Mouse (Mus musculus) cerebellum, adult 11 months (tissue): ENCODE results near the gene Zcrb1.
A peak's percentile ranks its signal among the peaks of the same experiment; 100 is the strongest.
"Not testable (repeated sequence)": the region's sequence is repeated elsewhere in the genome, so short reads cannot be mapped to it uniquely, and the experiment has no call there.

Experiments
- DNase-seq: peaks from one replicate; pipeline ENCODE4 v3.0.0; 2022

The Zcrb1 gene

DNA sequence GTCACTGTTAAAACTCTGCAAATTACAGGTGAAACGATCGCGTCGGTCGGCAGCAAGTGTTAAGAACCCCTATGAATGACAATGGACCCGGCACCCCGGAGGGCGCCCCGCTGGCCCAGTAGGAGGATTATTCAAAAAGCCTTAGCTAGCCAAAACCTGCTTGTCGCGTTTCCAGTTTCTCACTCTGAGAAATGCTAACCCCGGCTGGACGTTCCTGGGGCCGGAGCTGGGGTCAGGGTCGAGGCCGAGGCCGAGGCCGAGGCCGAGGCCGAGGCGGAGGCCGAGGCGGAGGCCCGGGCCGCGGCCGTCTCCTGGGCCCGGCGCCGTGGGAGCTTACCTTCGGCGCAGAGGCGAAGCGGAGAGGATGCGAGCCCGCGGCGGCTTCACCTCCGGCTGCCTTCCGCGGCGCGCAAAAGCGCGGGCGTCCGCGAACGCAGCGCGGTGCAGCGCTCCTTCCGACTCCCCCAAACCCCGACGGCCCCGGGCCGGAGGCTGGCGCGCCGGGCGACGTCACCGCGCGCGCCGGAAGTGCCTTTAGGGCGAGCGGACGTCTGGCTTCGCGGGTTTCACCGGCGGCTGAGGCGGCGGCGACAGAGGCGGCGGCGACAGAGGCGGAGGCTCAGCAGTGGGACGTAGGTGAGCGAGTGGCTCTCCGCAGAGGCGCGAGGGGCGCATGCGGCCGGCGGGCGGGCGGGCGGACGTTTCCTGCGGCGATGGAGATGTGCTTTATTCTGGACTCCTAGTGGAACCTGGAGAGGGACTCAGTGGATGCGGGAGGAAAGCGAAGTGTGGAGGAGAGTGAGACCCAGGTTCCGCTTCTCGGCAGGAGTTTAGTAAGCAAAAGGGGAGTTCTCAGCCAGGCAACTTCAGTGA, at the start of gene Zcrb1, which contains the start of gene Pphln1:
Gene Zcrb1, minus strand, starts transcription at position 509 of the 873 bp plus-strand sequence.
Gene Pphln1, plus strand, starts transcription at position 525 of the 873 bp plus-strand sequence.
- peak; percentile 74 for DNase-seq

DNA sequence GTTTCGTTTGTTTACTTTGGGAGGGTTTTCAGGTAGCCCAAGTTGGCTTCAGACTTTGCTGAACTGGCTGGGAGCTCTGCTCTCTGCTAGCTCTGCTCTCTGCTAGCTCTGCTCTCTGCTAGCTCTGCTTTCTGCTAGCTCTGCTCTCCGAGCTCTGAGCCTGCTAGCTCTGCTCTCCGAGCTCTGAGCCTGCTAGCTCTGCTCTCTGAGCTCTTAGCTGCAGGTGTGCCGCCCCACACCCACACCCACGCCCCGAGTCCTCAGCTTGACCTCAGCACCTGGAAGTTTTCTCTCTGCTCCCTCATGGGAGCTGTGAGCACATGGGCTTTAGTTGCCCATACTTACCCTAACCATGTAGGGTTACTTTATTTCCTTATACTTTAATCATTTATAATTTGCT, 45.5 kb upstream of the Zcrb1 start:
- DNase-seq, result no peak

- DNase-seq, result no peak
Observed at GRCm38 (mm10) chr15:93442271-93442670, 44.1 kb upstream of the Zcrb1 start.

- DNase-seq, result peak; percentile 32
Observed at GRCm38 (mm10) chr15:93438663-93439062, 40.5 kb upstream of the Zcrb1 start.

DNA sequence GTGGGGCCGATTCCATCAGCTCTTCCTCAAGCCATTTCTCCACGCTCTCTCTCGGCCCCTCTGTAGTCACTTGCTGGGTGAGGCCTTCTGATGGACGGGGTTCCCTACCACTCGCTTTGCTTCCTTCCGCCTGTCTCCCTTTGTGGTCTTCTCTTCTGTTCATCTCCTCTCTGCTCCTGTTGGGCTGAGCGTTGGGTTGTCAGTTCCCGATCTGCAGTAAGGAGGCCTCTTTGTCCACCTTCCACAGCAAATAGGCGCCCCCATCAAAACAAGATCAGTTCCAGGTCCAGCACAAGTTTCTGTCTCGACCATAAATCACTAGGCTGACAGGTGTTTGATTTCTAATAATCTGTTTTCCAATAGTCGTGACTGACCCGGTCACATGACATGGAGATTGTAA, 37.9 kb upstream of the Zcrb1 start:
- DNase-seq, result no peak

DNA sequence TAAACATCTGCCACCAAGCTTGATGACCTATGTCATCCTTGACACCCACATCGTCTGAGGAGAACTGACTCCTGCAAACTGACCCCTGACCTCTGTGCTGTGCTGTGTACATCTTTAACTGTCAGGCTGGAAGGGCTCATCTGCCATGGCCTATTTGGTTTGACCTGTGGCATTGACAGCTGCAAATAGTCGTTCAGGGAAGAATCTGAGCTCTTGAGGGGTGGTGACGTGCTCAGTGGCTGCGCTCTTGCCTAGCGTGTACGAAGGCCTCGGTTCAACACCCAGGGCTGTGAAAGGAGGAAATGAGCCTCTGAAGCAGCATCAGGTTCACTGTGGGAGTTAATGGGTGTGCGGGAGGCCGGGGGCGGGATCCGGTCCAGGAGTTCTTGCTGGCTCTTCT, 35.7 kb upstream of the Zcrb1 start:
- no peak for DNase-seq

- DNase-seq, result no peak
Observed at GRCm38 (mm10) chr15:93422537-93422936, 24.4 kb upstream of the Zcrb1 start.

DNA sequence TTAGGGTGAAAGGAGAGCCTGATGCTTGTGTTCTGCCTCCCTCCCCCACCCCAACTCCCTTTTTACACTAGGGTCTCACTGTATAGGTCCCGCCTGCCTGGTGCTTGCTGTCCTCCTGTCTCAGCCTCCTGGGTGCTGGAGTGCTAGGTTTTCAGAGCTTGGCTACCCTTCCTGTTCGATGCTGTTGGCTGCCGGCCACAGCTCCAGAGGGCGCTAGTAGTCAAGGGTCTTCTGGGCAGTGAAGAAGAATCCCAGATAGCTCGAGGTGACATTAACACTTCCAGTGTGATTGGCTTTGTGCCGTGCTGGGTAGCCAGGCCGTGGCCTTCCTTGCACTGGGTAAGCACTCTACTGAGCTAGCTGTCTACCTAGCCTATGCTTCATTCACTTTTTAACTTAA, 22.5 kb upstream of the Zcrb1 start:
- DNase-seq, result no peak

DNA sequence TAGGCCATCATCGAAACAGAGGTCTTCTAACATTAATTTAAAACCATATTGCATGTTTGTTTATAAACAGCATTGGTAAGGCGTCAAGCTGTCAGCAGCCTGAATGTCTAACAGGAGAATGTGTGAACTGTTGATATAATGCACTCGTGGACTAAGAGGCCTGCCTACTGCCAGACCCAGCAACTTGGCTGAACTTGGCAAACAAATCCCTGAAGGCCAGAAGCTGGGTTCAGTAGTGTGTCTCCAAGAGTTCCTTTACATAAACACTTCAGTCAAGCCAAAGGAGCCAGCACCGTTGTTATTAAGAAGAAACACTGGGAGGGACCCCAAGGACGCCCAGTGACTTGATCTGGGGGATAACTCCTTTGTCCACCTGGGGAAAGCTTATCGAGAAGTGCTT, 18.2 kb upstream of the Zcrb1 start:
- DNase-seq, result no peak

GRCm38 (mm10) chr15:93414456-93414855, 16.3 kb upstream of the Zcrb1 start:
- DNase-seq, result no peak

DNA sequence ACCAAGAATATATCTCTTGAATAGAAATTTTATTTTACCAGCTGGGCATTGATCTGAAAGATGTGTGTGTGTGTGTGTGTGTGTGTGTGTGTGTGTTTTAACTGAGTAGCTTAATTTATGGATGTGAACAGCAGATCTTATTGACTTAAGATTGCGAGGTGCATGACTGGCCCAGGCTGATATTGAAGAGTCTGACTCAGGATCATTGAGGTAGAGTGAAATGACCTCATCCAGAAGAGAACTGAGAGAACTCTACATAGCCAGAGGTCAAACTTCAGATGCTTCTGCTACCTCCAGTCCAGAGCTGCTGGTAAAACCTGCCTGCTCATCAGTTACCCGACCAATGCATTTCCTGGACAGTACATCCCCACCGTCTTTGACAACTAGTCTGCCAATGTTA, 14.3 kb upstream of the Zcrb1 start:
- DNase-seq, result no peak

- DNase-seq, result no peak
Observed at GRCm38 (mm10) chr15:93406492-93406891, 8.4 kb upstream of the Zcrb1 start.

- DNase-seq, result no peak
Observed at GRCm38 (mm10) chr15:93405446-93405986, 7.4 kb upstream of the Zcrb1 start.

- DNase-seq, result no peak
Observed at GRCm38 (mm10) chr15:93404849-93405248, 6.7 kb upstream of the Zcrb1 start.

DNA sequence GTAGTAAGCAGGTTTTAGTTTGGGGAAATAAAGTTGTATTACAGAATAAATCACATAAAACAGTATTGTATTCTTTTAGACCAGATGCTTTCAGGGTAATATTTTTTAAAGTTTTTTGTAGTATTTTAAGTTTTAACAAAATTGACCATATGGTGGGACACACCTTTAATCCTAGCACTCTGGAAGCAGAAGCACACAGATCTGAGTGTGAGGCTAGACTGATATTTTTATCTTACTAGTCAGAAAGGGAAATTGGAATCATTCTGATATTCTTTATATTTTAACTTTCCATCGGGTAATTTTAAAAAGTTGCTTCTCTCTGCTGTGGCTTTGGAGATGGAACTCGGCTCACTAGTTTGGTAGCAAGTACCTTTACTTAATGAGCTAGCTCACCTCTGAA, 4.6 kb upstream of the Zcrb1 start:
- no peak for DNase-seq

GRCm38 (mm10) chr15:93401446-93401845, 3.3 kb upstream of the Zcrb1 start:
- DNase-seq, result no peak

- peak; percentile 6 for DNase-seq
Observed at GRCm38 (mm10) chr15:93398699-93399540, 786 bp upstream of the Zcrb1 start.

DNA sequence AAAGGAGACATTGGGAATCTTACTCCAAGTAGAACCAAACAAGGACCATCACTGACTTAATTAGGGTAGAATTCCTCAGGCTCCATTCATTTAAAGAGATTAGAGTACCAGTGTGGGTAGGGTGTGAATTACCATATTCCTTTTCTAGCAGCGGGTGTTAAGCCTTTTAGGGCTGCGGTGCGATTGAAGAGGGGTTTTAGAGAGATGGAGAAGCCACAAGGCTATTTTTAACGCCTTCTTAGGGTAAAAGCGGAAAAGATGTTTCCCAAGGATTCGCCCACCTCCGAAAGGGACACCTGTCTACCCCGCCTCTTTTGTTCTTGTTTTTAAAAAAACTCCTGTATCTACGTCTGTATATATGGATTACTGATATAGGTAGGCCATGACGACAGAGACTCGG, 865 bp downstream of the Zcrb1 start:
- DNase-seq, result no peak

DNA sequence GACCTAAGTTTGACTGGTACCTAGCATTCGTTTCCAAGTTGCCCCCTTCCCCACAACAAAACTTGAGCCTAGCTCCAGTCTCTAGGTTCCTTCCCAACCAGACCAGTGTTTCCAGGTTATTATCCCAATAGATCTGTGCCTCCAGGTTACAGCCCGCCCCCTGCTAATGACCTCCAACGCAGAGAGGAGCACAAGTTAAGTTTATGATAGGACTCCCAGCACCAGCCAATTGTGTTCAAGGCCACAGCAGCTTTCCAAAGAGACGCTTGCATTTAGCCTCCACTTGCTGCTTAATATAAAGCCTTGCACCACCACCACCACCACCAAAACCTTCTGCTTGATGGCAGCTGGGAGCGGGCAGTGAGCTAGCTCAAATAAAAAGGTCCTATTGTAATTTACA, 16.8 kb downstream of the Zcrb1 start:
- no peak for DNase-seq

GRCm38 (mm10) chr15:93379177-93379576, 19.0 kb downstream of the Zcrb1 start:
- DNase-seq, result no peak

- no peak for DNase-seq
Observed at GRCm38 (mm10) chr15:93375696-93376095, 22.4 kb downstream of the Zcrb1 start.

GRCm38 (mm10) chr15:93372525-93373119, 25.5 kb downstream of the Zcrb1 start:
- DNase-seq, result not testable (repeated sequence)

DNA sequence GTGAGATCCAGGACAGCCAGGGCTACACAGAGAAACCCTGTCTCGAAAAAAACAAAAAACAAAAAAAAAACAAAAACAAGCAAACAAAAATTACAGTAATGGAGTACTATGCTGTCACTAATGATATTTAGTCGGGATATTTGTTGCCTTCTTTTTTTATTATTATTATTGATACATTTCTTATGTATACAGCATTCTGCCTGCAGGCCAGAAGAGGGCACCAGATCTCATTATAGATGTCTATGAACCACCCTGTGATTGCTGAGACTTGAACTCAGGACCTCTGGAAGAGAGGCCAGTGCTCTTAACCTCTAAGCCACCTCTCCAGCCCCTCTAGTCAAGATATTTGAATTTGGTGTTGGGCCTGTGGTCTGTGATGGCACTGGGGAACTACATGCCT, 26.3 kb downstream of the Zcrb1 start:
- no peak for DNase-seq
